Mouse (Mus musculus): ENCODE data around the gene Vmn1r27. TPM values are rescaled to one million over a fixed set of nuclear protein-coding genes. Genes with fewer than 3 reads are reported as not detected.

Gene Vmn1r27
- not detected in 2 replicates for polyA plus RNA-seq (2014; fragmentation: Nextera tagmentation; extraction: Ambion mirVana)

DNA sequence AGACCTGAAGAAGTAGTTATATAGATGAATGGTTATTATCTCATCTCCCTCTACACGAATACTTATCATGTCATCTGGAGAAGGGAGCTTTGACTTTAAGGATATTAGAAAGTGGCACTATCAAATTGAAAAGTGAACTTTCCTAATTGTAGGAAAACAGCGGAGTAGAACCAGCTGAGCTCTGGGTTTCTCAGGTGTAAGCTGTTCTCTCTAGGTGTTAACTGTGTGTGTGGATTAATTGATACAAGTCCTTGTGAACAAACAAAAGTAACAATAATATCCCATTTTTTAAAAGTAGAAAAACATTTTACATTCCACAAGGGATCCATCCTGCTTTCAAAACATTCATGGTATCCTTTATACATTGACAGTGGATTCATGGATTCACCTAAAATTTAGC, at the start of gene Vmn1r27:
TSS of gene Vmn1r27 (minus strand) at position 101 of the 400 bp plus-strand sequence.
- H3K27ac ChIP-seq (ENCODE audit: low read depth), result no peak within 1 kb of the TSS
- no peaks in the 10 kb centered on the region for H3K27me3 ChIP-seq (replicated peaks; ENCODE audit: control insufficient read depth, insufficient read depth, low read length)
- H3K9ac ChIP-seq (ENCODE audit: low read length), result no peak within 1 kb of the TSS
- 75% methylated on average over 2 of the region's 2 CpGs for WGBS
- H3K4me3 ChIP-seq (ENCODE audit: low read depth, low read length), result no peak within 1 kb of the TSS
- H3K4me2 ChIP-seq (ENCODE audit: low read length), result no peak within 1 kb of the TSS
- no peaks in the 10 kb centered on the region for H3K4me1 ChIP-seq (replicated peaks; ENCODE audit: control insufficient read depth, insufficient read depth, low read length)
- H3K9me3 ChIP-seq (ENCODE audit: control insufficient read depth, low read length), result no peaks in the 10 kb centered on the region
- ATAC-seq (replicated peaks; ENCODE audit: low FRiP score, low TSS enrichment, low read depth) (no peak), DNase-seq (ENCODE audit: low spot score) (no peak)
- H3K36me3 ChIP-seq (ENCODE audit: control insufficient read depth, insufficient read depth, low read length), result no peaks in the 10 kb centered on the region

GRCm38 (mm10) chr6:58261737-58262136, 43.1 kb upstream of the Vmn1r27 start, which contains the start of gene Vmn1r28:
Vmn1r28 (plus strand) TSS chr6:58262037.
- Histone ChIP-seq H3K27me3 (replicated peaks; ENCODE audit: control insufficient read depth, insufficient read depth, low read length) (no peaks in the 10 kb centered on the region), H3K4me1 (replicated peaks; ENCODE audit: control insufficient read depth, insufficient read depth, low read length) (no peaks in the 10 kb centered on the region), H3K4me3 (ENCODE audit: low read depth, low read length) (no peak within 1 kb of the TSS), H3K27ac (ENCODE audit: low read depth) (no peak within 1 kb of the TSS), H3K4me2 (ENCODE audit: low read length) (no peak within 1 kb of the TSS), H3K9ac (ENCODE audit: low read length) (no peak within 1 kb of the TSS), H3K36me3 (ENCODE audit: control insufficient read depth, insufficient read depth, low read length) (no peaks in the 10 kb centered on the region), H3K9me3 (ENCODE audit: control insufficient read depth, low read length) (no peaks in the 10 kb centered on the region)
- DNase-seq (ENCODE audit: low spot score) (no peak), ATAC-seq (replicated peaks; ENCODE audit: low FRiP score, low TSS enrichment, low read depth) (no peak)
- WGBS, result 89% methylated on average over 1 of the region's 1 CpGs

- Histone ChIP-seq H3K27ac (ENCODE audit: low read depth) (no peak overlapping the region), H3K27me3 (replicated peaks; ENCODE audit: control insufficient read depth, insufficient read depth, low read length) (no peaks in the 10 kb centered on the region), H3K4me2 (ENCODE audit: low read length) (no peak overlapping the region), H3K36me3 (ENCODE audit: control insufficient read depth, insufficient read depth, low read length) (no peaks in the 10 kb centered on the region), H3K9ac (ENCODE audit: low read length) (no peak overlapping the region), H3K4me1 (replicated peaks; ENCODE audit: control insufficient read depth, insufficient read depth, low read length) (no peaks in the 10 kb centered on the region), H3K9me3 (ENCODE audit: control insufficient read depth, low read length) (no peaks in the 10 kb centered on the region), H3K4me3 (ENCODE audit: low read depth, low read length) (no peak overlapping the region)
- 71% methylated on average over 2 of the region's 2 CpGs for WGBS
- ATAC-seq (replicated peaks; ENCODE audit: low FRiP score, low TSS enrichment, low read depth), result no peak
- DNase-seq (ENCODE audit: low spot score), result no peak
Observed at GRCm38 (mm10) chr6:58216119-58216518, 2.5 kb downstream of the Vmn1r27 start.

Other genes with a start within 250 kb of the Vmn1r27 start
- not detected in 2 replicates for gene Vmn1r25, start 238.0 kb downstream of the Vmn1r27 start, polyA plus RNA-seq (2014; fragmentation: Nextera tagmentation; extraction: Ambion mirVana)
- not detected in 2 replicates for gene Vmn1r26, start 203.7 kb downstream of the Vmn1r27 start, polyA plus RNA-seq (2014; fragmentation: Nextera tagmentation; extraction: Ambion mirVana)
- not detected in 2 replicates for gene Vmn1r28, start 43.2 kb upstream of the Vmn1r27 start, polyA plus RNA-seq (2014; fragmentation: Nextera tagmentation; extraction: Ambion mirVana)
- gene Vmn1r29, start 82.7 kb upstream of the Vmn1r27 start, polyA plus RNA-seq (2014; fragmentation: Nextera tagmentation; extraction: Ambion mirVana), result not detected in 2 replicates
- gene Vmn1r30, start 224.6 kb upstream of the Vmn1r27 start, polyA plus RNA-seq (2014; fragmentation: Nextera tagmentation; extraction: Ambion mirVana), result not detected in 2 replicates

All from intestine, embryonic 14.5 days (tissue).